Mouse (Mus musculus) megakaryocyte, embryonic 14.5 days (primary cell): ENCODE measurements around the gene Ccdc182. TPM values are rescaled to one million over a fixed set of nuclear protein-coding genes. Genes with fewer than 3 reads are reported as not detected.
A peak's percentile ranks its signal among the peaks of the same experiment; 100 is the strongest.

Experiments used
- H3K27me3 ChIP-seq: replicated peaks from 2 replicates; pipeline ENCODE3; 2012; ENCODE audit warnings: inconsistent platforms
- H3K36me3 ChIP-seq: replicated peaks from 2 replicates; pipeline ENCODE3; 2012; ENCODE audit warnings: low read length, inconsistent platforms, mixed read lengths
- H3K4me1 ChIP-seq: 2 replicates; pipeline ENCODE4 v1.6.1; 2012; ENCODE audit warnings: inconsistent platforms
- H3K4me3 ChIP-seq: replicated peaks from 2 replicates; pipeline ENCODE3; 2012; ENCODE audit warnings: moderate library complexity, mild to moderate bottlenecking, inconsistent platforms
- H3K9me3 ChIP-seq: 2 replicates; pipeline ENCODE4 v1.6.1; 2012; ENCODE audit warnings: inconsistent platforms
- FLI1 ChIP-seq: IDR thresholded peaks from 2 replicates; pipeline ENCODE4 v1.6.1; 2012; ENCODE audit warnings: low read length, inconsistent platforms, mixed read lengths
- GATA1 ChIP-seq: IDR thresholded peaks from 3 replicates; pipeline ENCODE4 v1.6.1; 2012; ENCODE audit warnings: mixed read lengths, low read length, inconsistent platforms, borderline replicate concordance
- polyA plus RNA-seq: library from polyadenylated mRNA; stranded (reverse); fragments of >175 nt; gene quantifications from 2 replicates; pipeline ENCODE4 v1.2.3, GENCODE M21; 2012; ENCODE audit warnings: low replicate concordance; ENCODE audit not compliant: insufficient read depth

Ccdc182 gene
- polyA plus RNA-seq: not detected in 2 replicates

DNA sequence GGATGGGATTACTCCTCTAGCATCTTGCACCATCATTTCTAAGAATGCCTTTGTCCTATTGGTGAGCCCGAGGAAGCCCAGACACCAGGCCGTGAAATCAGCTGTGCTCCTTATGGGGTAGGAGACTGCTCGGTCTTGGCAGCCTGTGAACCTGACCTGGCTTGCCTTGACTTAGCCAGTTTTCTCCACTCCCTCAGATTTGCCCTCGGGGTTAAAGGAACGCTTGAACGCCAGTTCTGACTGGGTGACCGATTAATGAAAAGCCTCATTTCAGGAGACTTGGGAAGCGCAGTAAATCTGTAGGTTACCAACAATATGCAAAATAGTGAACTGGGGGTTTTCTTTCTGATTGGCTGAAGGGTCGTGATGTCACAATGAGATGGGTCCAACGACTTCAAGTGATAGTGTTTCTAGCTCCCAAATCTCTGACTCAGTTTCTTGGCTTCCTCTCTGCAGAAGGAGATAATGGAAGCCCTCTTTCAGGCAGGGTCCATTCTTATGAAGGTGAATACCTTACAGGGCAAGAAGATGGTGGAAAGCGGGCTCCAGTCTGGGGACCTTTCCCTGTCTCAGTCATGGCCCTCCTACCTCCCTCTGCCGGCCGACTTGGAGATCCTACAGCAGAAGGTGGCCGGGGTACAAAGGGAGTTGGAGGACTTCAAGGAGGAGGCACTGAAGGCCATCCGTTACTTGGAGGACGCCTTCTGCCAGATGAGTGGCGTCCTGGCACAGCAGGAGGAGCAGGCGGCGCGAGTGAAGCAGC, at the start of gene Ccdc182:
Ccdc182 (plus strand) TSS at position 428 of the 763 bp plus-strand sequence.
- H3K9me3 ChIP-seq: peaks cover 4% of the 10 kb centered on the region; the same call in 1 of the 2 replicates
- H3K4me1 ChIP-seq: peaks cover 30% of the 10 kb centered on the region
- TF ChIP-seq FLI1: no peak
- no peak for TF ChIP-seq GATA1
- H3K36me3 ChIP-seq: no peaks in the 10 kb centered on the region
- peak within 1 kb of the TSS; percentile 86 for H3K4me3 ChIP-seq
- H3K27me3 ChIP-seq: peaks cover 63% of the 10 kb centered on the region

DNA sequence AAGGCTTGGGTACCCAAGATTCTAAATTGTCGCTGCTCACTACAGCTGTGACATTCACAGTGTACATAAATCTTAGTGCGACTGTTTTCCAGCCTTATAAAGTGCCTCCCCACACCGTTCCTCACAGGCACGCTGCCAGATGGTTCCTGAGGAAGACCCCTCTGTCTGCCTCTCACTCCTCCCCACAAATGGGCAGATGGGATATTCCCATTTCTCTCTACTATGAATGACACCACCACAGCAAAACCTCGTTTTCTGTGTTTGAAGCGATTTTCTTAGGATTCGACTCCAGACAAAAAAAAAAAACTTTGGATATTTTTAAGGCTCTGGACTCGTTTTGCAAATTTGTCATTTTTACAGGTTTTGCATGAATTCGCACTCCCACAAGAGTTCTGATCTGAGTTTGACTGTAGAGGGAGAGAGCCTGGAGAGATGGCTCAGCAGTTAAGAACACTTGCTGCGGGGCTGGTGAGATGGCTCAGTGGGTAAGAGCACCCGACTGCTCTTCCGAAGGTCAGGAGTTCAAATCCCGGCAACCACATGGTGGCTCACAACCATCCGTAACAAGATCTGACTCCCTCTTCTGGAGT, 48.2 kb upstream of the Ccdc182 start:
- Histone ChIP-seq H3K4me3 (no peak overlapping the region), H3K27me3 (peaks cover 10% of the 10 kb centered on the region), H3K9me3 (peaks cover 5% of the 10 kb centered on the region), H3K4me1 (peaks cover 38% of the 10 kb centered on the region), H3K36me3 (peaks cover 5% of the 10 kb centered on the region)
- no peak for TF ChIP-seq FLI1
- TF ChIP-seq GATA1: no peak

DNA sequence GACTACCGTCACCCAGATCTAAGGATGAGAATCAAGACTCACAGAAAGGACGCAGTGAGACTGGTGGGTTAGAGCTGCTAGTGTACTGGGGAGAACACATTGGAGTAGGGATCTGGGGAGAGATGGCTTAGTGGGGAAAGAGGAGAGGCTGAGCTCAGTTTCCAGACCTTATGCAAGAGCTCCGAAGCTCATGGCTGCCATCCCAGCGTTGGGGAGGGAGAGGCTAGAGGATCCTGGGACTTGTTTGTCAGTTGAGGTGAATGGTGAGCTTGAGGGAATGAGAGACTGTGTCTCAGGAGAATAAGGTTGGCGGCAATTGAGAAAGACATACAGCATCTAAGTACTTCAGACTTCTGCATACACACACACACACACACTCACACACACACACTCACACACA, 45.2 kb upstream of the Ccdc182 start:
- H3K36me3 ChIP-seq: peaks cover 5% of the 10 kb centered on the region
- no peak overlapping the region for H3K4me3 ChIP-seq
- H3K4me1 ChIP-seq: peaks cover 48% of the 10 kb centered on the region
- TF ChIP-seq GATA1 (no peak), FLI1 (no peak)
- H3K9me3 ChIP-seq: peaks cover 5% of the 10 kb centered on the region
- H3K27me3 ChIP-seq: peaks cover 21% of the 10 kb centered on the region

DNA sequence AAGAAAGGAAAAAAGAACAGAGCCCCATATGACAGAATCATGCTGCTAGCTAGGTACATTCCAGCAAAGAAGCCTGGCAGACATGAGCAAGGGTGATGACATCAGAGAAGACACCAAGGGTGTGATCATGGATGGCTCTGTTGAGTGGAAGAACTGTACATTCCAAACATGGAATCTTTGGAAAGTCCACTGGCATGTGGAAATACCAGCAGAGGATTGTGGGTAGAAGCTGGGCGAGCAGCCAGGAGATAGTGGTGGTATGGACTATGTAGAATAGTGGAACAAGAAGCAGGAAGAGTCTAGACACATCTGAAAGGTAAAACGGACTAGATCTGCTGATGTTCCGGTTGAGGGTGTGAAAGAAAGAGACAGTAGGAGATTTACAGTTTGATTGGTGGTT, 43.3 kb upstream of the Ccdc182 start:
- TF ChIP-seq FLI1: no peak
- TF ChIP-seq GATA1: no peak
- H3K4me3 ChIP-seq: no peak overlapping the region
- no peaks in the 10 kb centered on the region for H3K36me3 ChIP-seq
- H3K27me3 ChIP-seq: peaks cover 24% of the 10 kb centered on the region
- no peaks in the 10 kb centered on the region for H3K9me3 ChIP-seq
- peaks cover 40% of the 10 kb centered on the region for H3K4me1 ChIP-seq

DNA sequence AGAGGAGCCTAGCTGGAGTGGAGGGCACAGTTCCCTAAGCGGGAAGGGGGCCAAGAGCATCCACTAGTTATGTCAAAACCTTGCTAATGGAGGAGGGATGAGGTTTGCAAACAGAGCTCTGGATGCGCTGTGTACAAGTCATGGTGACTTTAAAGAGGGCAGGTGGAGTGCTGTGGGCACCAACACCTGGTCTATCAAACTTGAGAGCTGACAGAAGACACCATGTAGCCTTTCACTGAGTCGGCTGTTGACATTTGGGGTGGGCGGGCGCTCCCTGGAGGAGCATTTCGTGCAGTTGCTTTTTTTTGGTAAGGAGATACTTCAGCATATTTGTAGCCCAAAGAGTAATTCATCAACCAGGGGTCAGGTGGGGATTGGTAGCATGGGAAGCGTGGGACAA, 42.6 kb upstream of the Ccdc182 start:
- H3K27me3 ChIP-seq: peaks cover 28% of the 10 kb centered on the region
- no peaks in the 10 kb centered on the region for H3K9me3 ChIP-seq
- no peaks in the 10 kb centered on the region for H3K36me3 ChIP-seq
- no peak overlapping the region for H3K4me3 ChIP-seq
- peaks cover 40% of the 10 kb centered on the region for H3K4me1 ChIP-seq
- TF ChIP-seq FLI1 (no peak), GATA1 (no peak)

DNA sequence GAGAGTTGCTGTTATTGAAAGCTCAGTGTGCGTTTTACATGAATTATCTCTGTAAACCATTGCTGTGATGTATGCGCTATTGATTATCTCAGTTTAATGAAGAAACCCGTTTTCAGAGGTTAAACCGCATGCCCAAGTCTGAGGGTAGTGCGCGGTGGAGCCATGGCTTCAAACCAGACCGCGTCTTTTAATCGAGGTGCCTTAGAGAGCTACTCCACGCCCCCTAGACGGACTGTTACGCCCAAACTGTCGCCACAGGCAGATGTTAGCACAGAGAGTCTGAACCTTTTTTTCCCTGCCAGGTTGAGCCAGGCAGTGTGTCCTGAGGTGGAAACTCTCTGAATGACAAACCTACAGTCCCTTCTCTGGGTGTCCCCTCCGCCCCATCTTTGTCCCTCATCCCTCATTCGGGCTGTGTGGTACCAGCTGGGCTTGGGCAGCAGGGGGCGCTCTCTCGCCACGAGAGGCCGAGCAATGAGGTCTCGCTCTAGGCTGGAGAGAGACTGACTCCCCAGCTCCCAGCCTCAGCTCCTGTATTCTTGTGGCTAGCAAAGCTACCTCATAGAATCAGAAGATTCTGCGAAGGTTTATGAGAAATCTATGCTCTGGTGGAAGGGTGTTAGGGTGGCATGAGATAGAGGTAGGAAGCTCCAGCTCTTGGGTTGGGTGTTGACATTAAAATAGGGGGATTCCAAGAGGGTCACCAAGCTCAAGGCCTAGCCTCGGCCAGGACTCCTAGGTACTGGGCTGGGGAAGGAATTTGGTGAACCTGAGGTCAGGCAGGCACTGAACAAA, 41.7 kb upstream of the Ccdc182 start:
- TF ChIP-seq GATA1 (no peak), FLI1 (no peak)
- no peaks in the 10 kb centered on the region for H3K36me3 ChIP-seq
- peaks cover 37% of the 10 kb centered on the region for H3K4me1 ChIP-seq
- H3K9me3 ChIP-seq: no peaks in the 10 kb centered on the region
- peak overlapping the region; percentile 10 for H3K4me3 ChIP-seq
- peaks cover 28% of the 10 kb centered on the region for H3K27me3 ChIP-seq

DNA sequence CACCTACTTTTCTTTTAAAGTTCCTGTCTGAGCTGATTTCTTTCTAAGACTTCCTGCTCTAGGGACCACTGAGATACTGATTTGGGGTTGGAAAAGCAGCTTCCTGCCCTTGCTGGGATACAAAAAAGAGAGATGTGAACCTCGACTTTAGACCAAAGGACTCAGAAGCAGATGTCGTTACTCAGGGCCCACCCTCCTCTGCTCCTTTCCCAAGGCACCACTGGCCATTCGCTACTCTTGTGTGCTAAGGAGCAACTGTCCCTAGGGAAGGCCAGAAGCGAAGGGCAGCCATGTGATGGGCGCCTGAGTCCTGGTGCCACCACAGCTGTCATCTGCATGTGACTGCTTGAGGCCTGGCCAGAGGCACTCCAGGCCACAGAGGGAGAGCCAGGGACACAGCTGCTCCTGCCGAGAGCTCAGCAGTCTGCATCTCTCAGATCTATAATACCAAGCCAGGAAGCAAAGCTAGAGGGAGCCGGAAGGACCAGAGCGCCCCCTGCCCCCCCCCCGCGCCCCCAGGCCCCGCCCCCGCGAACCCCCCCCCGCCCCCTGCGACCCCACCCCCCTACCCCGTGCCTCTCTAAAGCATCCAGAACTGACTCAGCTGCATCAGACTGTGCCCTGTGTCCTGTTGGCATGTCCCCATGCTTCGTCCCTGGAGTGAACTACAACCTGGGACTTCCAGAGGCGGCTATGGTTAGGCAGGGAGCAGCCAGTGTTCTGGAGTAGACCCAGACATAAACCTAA, 40.9 kb upstream of the Ccdc182 start:
- H3K4me3 ChIP-seq: peak overlapping the region; percentile 56
- no peak for TF ChIP-seq GATA1
- no peak for TF ChIP-seq FLI1
- peaks cover 33% of the 10 kb centered on the region for H3K4me1 ChIP-seq
- H3K36me3 ChIP-seq: no peaks in the 10 kb centered on the region
- peaks cover 2% of the 10 kb centered on the region for H3K9me3 ChIP-seq
- H3K27me3 ChIP-seq: peaks cover 28% of the 10 kb centered on the region

DNA sequence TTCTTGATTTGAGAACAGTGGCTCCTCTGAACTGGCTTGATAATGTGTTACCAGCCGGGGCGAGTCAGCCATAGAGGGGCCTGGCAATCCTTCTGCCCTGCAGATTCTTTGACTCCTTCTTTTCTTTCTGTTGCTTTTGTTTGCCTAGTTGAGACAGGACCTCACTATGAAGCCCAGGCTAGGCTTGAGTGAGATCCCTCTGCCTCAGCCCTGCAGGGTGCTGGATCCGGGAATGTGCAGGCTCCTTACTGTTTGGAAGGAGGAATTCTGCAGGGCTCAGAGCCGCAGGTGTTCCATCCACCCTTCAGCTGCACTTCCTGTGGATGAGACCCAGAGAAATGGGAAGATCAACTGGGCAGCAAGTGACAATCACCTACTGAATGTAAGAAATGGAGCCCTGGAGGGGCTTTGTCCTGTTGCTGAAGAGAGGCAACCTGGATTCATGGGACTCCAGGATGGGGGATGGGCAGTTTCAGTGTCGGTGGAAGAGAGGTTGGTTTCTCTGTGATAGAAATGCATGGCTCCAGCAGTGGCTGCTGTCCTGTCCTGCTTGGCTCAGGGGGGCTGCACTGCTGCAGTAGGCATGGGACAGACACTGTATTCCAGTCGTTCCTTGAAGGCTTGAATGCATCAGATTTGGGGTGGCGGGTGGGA, 40.2 kb upstream of the Ccdc182 start:
- Histone ChIP-seq H3K36me3 (no peaks in the 10 kb centered on the region), H3K27me3 (peaks cover 29% of the 10 kb centered on the region), H3K4me3 (no peak overlapping the region), H3K4me1 (peaks cover 33% of the 10 kb centered on the region), H3K9me3 (peaks cover 9% of the 10 kb centered on the region)
- no peak for TF ChIP-seq GATA1
- TF ChIP-seq FLI1: no peak

DNA sequence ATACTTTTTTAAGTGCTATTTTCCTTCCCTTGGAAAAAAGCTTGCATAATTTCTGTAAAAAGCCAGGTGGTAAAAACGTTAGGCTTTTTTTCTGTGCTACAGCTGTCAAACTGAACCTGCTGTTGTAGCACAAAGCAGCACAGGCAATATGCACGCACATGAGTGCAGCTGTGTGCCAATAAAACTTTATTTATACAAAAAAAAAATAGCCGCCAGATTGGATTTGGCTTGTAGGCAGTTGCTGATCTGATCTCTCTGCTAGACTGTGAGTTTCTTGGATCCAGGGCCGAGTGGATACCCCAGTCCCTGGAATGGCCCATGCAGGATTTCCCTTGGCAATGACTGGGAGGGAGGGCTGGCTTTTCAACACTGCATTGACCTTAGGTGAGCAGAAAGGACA, 36.2 kb upstream of the Ccdc182 start:
- H3K36me3 ChIP-seq: no peaks in the 10 kb centered on the region
- no peak for TF ChIP-seq GATA1
- TF ChIP-seq FLI1: no peak

More for the DNA sequence above, 36.2 kb upstream of the Ccdc182 start:
- Histone ChIP-seq H3K4me1 (peaks cover 12% of the 10 kb centered on the region), H3K27me3 (peaks cover 40% of the 10 kb centered on the region), H3K4me3 (no peak overlapping the region), H3K9me3 (peaks cover 21% of the 10 kb centered on the region)
